Mouse (Mus musculus) mouse embryonic stem cell (cell line): ENCODE data around the gene Sgca.

Experiments used
- in situ Hi-C, 2 experiments: fragments of 300-500 bp; cut with MboI; formaldehyde crosslinking; loops; 1 replicate in 1 of 2; 3 replicates in 1 of 2; pipeline ENCODE4 v1.14.3; 2019 to 2020; ENCODE audit warnings: low sequenced_read_pairs in 2 of 2, low pct_unique_long_range_greater_than_20kb in 1 of 2, mixed read lengths in 1 of 2; ENCODE audit not compliant: unreplicated experiment in 1 of 2

Gene Sgca

GRCm38 (mm10) chr11:94990102-94990748 is 14.1 kb upstream of the Sgca start:
- in situ Hi-C loops, result no loop called here

GRCm38 (mm10) chr11:94989562-94990017 is 13.5 kb upstream of the Sgca start:
- in situ Hi-C loops, result no loop called here

- in situ Hi-C loops, result no loop called here
These were observed 12.8 kb upstream of the Sgca start for GRCm38 (mm10) chr11:94988780-94989561.

- in situ Hi-C loops, result no loop called here
These were observed 11.7 kb upstream of the Sgca start for GRCm38 (mm10) chr11:94987851-94988250.

- in situ Hi-C loops, result no loop called here
These were observed 11.2 kb upstream of the Sgca start for GRCm38 (mm10) chr11:94987341-94987740.

- in situ Hi-C loops, result no loop called here
These were observed 10.3 kb upstream of the Sgca start for GRCm38 (mm10) chr11:94986435-94986834.

GRCm38 (mm10) chr11:94985822-94986221 is 9.7 kb upstream of the Sgca start:
- in situ Hi-C loops, result no loop called here

- in situ Hi-C loops, result no loop called here
These were observed 9.0 kb upstream of the Sgca start for GRCm38 (mm10) chr11:94985140-94985539.

- in situ Hi-C loops, result no loop called here
These were observed 3.5 kb upstream of the Sgca start for GRCm38 (mm10) chr11:94979462-94980179.

- in situ Hi-C loops, result no loop called here
These were observed 2.8 kb upstream of the Sgca start for GRCm38 (mm10) chr11:94978947-94979346.

GRCm38 (mm10) chr11:94978178-94978915 is 2.2 kb upstream of the Sgca start:
- in situ Hi-C loops, result no loop called here

GRCm38 (mm10) chr11:94974951-94975350 is 1.2 kb downstream of the Sgca start:
- in situ Hi-C loops, result loop anchor here in 1 of 2 experiments (5.0 kb wide), 1 partner anchor 38 kb away; the partner anchor contains the start of gene Col1a1

GRCm38 (mm10) chr11:94973313-94973712 is 2.8 kb downstream of the Sgca start:
- in situ Hi-C loops, result loop anchor here in 1 of 2 experiments (5.0 kb wide), 1 partner anchor 36 kb away; the partner anchor contains the start of gene Col1a1

GRCm38 (mm10) chr11:94972887-94973286 is 3.2 kb downstream of the Sgca start:
- in situ Hi-C loops, result loop anchor here in 1 of 2 experiments (5.0 kb wide), 1 partner anchor 36 kb away; the partner anchor contains the start of gene Col1a1

GRCm38 (mm10) chr11:94971895-94972615 is 4.1 kb downstream of the Sgca start:
- in situ Hi-C loops, result loop anchor here in 1 of 2 experiments (5.0 kb wide), 1 partner anchor 35 kb away; the partner anchor contains the start of gene Col1a1

GRCm38 (mm10) chr11:94970210-94970943 is 5.8 kb downstream of the Sgca start:
- in situ Hi-C loops, result loop anchor here in 1 of 2 experiments (5.0 kb wide), 1 partner anchor 33 kb away; the partner anchor contains the start of gene Col1a1

GRCm38 (mm10) chr11:94969709-94970108 is 6.4 kb downstream of the Sgca start:
- in situ Hi-C loops, result loop anchor here in 1 of 2 experiments (5.0 kb wide), 1 partner anchor 32 kb away; the partner anchor contains the start of gene Col1a1
